Mouse (Mus musculus): ENCODE data around the gene Phpt1. TPM values are rescaled to one million over a fixed set of nuclear protein-coding genes. Genes with fewer than 3 reads are reported as not detected.

Phpt1 gene
- polyA plus RNA-seq, 1 experiment, result 138 TPM

DNA sequence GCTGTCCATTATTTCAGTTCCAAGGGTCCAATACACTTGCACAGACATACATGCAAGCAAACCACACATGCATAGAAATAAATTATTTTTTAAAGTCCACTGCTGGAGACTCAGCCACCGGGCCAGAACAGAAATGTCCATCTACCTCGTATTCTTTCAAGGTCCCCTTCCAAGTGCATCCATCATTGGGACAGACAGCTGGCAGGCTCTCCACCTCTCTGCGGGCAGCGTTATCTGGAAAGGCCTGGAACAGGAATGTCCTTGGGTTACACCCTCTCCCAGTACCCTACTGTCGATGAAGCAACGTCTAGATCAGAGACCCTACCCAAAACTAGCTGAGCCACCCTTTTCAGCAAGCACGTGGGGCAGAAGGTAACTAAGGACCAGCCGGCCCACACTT is 38.5 kb downstream of the Phpt1 start:
- no peak for TF ChIP-seq CTCF (IDR thresholded peaks at IDR 0.05; ENCODE audit: borderline replicate concordance, extremely low read depth, insufficient read depth, insufficient read length)
- no peak for TF ChIP-seq POLR2A (IDR thresholded peaks at IDR 0.05; ENCODE audit: borderline replicate concordance, extremely low read depth, insufficient read depth, insufficient read length, poor library complexity, severe bottlenecking)
- DNase-seq (ENCODE audit: low read depth), result no peak

- no peak for DNase-seq (ENCODE audit: low read depth)
- no peak for TF ChIP-seq CTCF (IDR thresholded peaks at IDR 0.05; ENCODE audit: borderline replicate concordance, extremely low read depth, insufficient read depth, insufficient read length)
- no peak for TF ChIP-seq POLR2A (IDR thresholded peaks at IDR 0.05; ENCODE audit: borderline replicate concordance, extremely low read depth, insufficient read depth, insufficient read length, poor library complexity, severe bottlenecking)
Measured at GRCm38 (mm10) chr2:25534866-25535182, 40.2 kb downstream of the Phpt1 start.

- TF ChIP-seq POLR2A (IDR thresholded peaks at IDR 0.05; ENCODE audit: borderline replicate concordance, extremely low read depth, insufficient read depth, insufficient read length, poor library complexity, severe bottlenecking), result no peak
- TF ChIP-seq CTCF (IDR thresholded peaks at IDR 0.05; ENCODE audit: borderline replicate concordance, extremely low read depth, insufficient read depth, insufficient read length), result no peak
- DNase-seq (ENCODE audit: low read depth), result no peak
Measured at GRCm38 (mm10) chr2:25534178-25534865, 40.7 kb downstream of the Phpt1 start.

GRCm38 (mm10) chr2:25533707-25534106 is 41.3 kb downstream of the Phpt1 start:
- no peak for TF ChIP-seq POLR2A (IDR thresholded peaks at IDR 0.05; ENCODE audit: borderline replicate concordance, extremely low read depth, insufficient read depth, insufficient read length, poor library complexity, severe bottlenecking)
- TF ChIP-seq CTCF (IDR thresholded peaks at IDR 0.05; ENCODE audit: borderline replicate concordance, extremely low read depth, insufficient read depth, insufficient read length), result no peak
- DNase-seq (ENCODE audit: low read depth), result no peak

DNA sequence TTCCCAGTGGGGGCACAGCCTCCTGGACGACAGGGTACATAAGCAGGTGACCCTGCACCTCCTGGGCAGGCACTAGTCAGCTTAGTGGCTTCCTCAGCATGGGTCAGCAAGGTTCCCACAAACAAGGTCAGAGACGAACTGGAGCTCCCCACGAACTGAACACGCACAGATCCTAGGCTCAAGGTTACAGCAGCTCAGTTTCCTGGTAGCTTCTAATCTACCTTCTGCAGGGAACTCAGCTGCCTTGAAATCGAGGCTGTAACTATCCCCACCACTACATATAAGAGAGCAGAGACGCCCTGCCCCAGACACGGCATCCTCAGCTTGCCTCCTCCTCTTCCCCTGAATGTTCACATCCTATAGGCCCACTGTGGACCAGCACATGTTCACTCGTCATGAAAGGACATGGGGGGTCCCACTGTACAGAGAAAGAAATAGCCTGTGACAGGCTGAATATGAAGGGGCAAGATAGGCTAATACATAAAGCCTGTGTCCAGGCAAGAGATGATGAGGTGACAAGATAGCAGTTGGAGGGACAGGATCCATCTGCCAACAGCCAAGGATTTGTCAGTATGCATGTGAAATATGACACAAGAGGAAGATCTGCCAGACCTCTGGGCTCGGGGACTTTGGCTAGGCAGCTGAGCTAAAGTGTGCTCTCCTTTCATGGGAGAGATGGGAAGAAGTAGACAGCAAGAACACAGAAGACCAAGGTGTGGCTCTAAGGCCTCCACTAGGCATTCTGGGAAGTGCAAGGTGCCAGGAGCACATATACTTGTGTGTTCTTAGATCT is 48.3 kb downstream of the Phpt1 start:
- no peak for TF ChIP-seq POLR2A (IDR thresholded peaks at IDR 0.05; ENCODE audit: borderline replicate concordance, extremely low read depth, insufficient read depth, insufficient read length, poor library complexity, severe bottlenecking)
- no peak for TF ChIP-seq CTCF (IDR thresholded peaks at IDR 0.05; ENCODE audit: borderline replicate concordance, extremely low read depth, insufficient read depth, insufficient read length)
- no peak for DNase-seq (ENCODE audit: low read depth)

Other genes with a start within 250 kb of the Phpt1 start
- gene Man1b1, start 242.9 kb downstream of the Phpt1 start, polyA plus RNA-seq (2012; rRNA removed), result 22.5 and 37.0 TPM in 2 replicates
- gene Dpp7, start 218.9 kb downstream of the Phpt1 start, polyA plus RNA-seq (2012; rRNA removed), result 35.3 and 57.1 TPM in 2 replicates
- gene Uap1l1, start 209.5 kb downstream of the Phpt1 start, polyA plus RNA-seq (2012; rRNA removed), result 2.4 TPM in 2 replicates
- 20.1 and 48.8 TPM in 2 replicates for gene Sapcd2, start 202.9 kb downstream of the Phpt1 start, polyA plus RNA-seq (2012; rRNA removed)
- 2.2 and 2.3 TPM in 2 replicates for gene Entpd2, start 179.3 kb downstream of the Phpt1 start, polyA plus RNA-seq (2012; rRNA removed)
- gene Npdc1, start 175.9 kb downstream of the Phpt1 start, polyA plus RNA-seq (2012; rRNA removed), result 621 and 644 TPM in 2 replicates
- 0.42 and 0.57 TPM in 2 replicates for gene Fut7, start 152.0 kb downstream of the Phpt1 start, polyA plus RNA-seq (2012; rRNA removed)
- gene Abca2, start 146.5 kb downstream of the Phpt1 start, polyA plus RNA-seq (2012; rRNA removed), result 29.8 and 60.6 TPM in 2 replicates
- 1.1 and 1.9 TPM in 2 replicates for gene Clic3, start 118.4 kb downstream of the Phpt1 start, polyA plus RNA-seq (2012; rRNA removed)
- gene Paxx, start 114.1 kb downstream of the Phpt1 start, polyA plus RNA-seq (2012; rRNA removed), result 109 and 142 TPM in 2 replicates
- 60.4 and 73.5 TPM in 2 replicates for gene Ptgds, start 105.2 kb downstream of the Phpt1 start, polyA plus RNA-seq (2012; rRNA removed)
- not detected in 2 replicates for gene Lcn12, start 81.3 kb downstream of the Phpt1 start, polyA plus RNA-seq (2012; rRNA removed)
- gene Fbxw5, start 74.5 kb downstream of the Phpt1 start, polyA plus RNA-seq (2012; rRNA removed), result 27.8 and 61.1 TPM in 2 replicates
- 1.9 and 3.6 TPM in 2 replicates for gene C8g, start 73.5 kb downstream of the Phpt1 start, polyA plus RNA-seq (2012; rRNA removed)
- gene Traf2, start 28.3 kb downstream of the Phpt1 start, polyA plus RNA-seq (2012; rRNA removed), result 12.6 and 13.8 TPM in 2 replicates
- gene Edf1, start 17.4 kb downstream of the Phpt1 start, polyA plus RNA-seq (2012; rRNA removed), result 166 and 189 TPM in 2 replicates
- 5.0 and 8.2 TPM in 2 replicates for gene Mamdc4, start 379 bp downstream of the Phpt1 start, polyA plus RNA-seq (2012; rRNA removed)
- 24.5 and 30.3 TPM in 2 replicates for gene Ajm1, start 6.5 kb upstream of the Phpt1 start, polyA plus RNA-seq (2012; rRNA removed)
- gene Rabl6, start 33.3 kb upstream of the Phpt1 start, polyA plus RNA-seq (2012; rRNA removed), result 86.1 and 87.9 TPM in 2 replicates
- gene Ccdc183, start 42.5 kb upstream of the Phpt1 start, polyA plus RNA-seq (2012; rRNA removed), result 0.03 and 0.07 TPM in 2 replicates
- gene Tmem141, start 46.8 kb upstream of the Phpt1 start, polyA plus RNA-seq (2012; rRNA removed), result 31.7 and 34.8 TPM in 2 replicates
- gene Fcna, start 52.8 kb upstream of the Phpt1 start, polyA plus RNA-seq (2012; rRNA removed), result 0.92 and 0.97 TPM in 2 replicates
- 0.24 TPM in 1 of 2 replicates, not detected in the other for gene Lcn8, start 77.9 kb upstream of the Phpt1 start, polyA plus RNA-seq (2012; rRNA removed)
- not detected in 2 replicates for gene Lcn5, start 82.7 kb upstream of the Phpt1 start, polyA plus RNA-seq (2012; rRNA removed)
- not detected in 2 replicates for gene Lcn6, start 101.6 kb upstream of the Phpt1 start, polyA plus RNA-seq (2012; rRNA removed)
- gene Lcn10, start 107.5 kb upstream of the Phpt1 start, polyA plus RNA-seq (2012; rRNA removed), result not detected in 2 replicates
- not detected in 2 replicates for gene Obp2a, start 124.8 kb upstream of the Phpt1 start, polyA plus RNA-seq (2012; rRNA removed)
- gene Bmyc, start 131.5 kb upstream of the Phpt1 start, polyA plus RNA-seq (2012; rRNA removed), result 64.5 and 74.8 TPM in 2 replicates
- not detected in 2 replicates for gene Obp2b, start 161.8 kb upstream of the Phpt1 start, polyA plus RNA-seq (2012; rRNA removed)
- gene Lcn3, start 190.3 kb upstream of the Phpt1 start, polyA plus RNA-seq (2012; rRNA removed), result not detected in 2 replicates
- not detected in 2 replicates for gene Lcn11, start 201.8 kb upstream of the Phpt1 start, polyA plus RNA-seq (2012; rRNA removed)
- gene Gm13539, start 207.0 kb upstream of the Phpt1 start, polyA plus RNA-seq (2012; rRNA removed), result not detected in 2 replicates
- gene Glt6d1, start 240.6 kb upstream of the Phpt1 start, polyA plus RNA-seq (2012; rRNA removed), result not detected in 2 replicates
- not detected in 2 replicates for gene Lcn9, start 247.9 kb upstream of the Phpt1 start, polyA plus RNA-seq (2012; rRNA removed)

All from brain, embryonic 14.5 days (tissue).